Mouse (Mus musculus) heart, postnatal 25 days (tissue): ENCODE measurements at regions not wholly inside any gene's neighbourhood (a gene's known extent, or its start where the extent isn't known, plus 50 kb on each side); places are given as distances from the start of the nearest gene placed in this dataset.

Experiments used
- DNase-seq: peaks from one replicate; pipeline ENCODE4 v3.0.0; 2022; ENCODE audit warnings: low spot score
- intact Hi-C: fragments of 180-260 bp; cut with DNase I; formaldehyde crosslinking; loops from one replicate; pipeline ENCODE4 v1.15.1; 2025

- peak; percentile 16 for DNase-seq
- intact Hi-C loops, result loop anchor here (5.0 to 10.0 kb wide), 2 partner anchors 87 to 170 kb away; partner anchors contain the start of genes Mmp17 and Sfswap
Measured at GRCm38 (mm10) chr5:129414960-129415706, 85.9 kb upstream of the Sfswap start.

GRCm38 (mm10) chr5:129416425-129416824 lies 84.6 kb upstream of the Sfswap start:
- no peak for DNase-seq
- intact Hi-C loops, result loop anchor here (5.0 to 10.0 kb wide), 2 partner anchors 86 to 168 kb away; partner anchors contain the start of genes Mmp17 and Sfswap

DNA sequence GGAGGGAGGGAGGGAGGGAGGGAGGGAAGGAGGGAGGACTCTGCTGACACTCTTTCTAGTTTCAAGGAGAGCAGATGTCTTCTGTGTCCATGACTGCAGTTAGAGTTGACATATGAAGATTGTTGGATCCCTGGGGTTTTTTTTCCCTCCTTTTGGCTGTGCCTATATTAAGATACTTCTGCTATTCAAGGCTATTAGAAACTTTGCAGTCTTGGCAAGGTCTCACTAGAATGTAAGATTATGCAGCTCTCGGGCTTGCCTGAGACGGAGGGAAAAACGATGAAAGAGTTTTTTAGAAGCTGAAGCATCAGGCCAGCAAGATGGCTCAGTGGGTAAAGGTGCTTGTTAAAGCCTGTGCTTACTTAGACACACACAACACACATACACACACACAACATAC lies 83.5 kb upstream of the Sfswap start:
- no peak for DNase-seq
- intact Hi-C loops, result loop anchor here (5.0 to 10.0 kb wide), 2 partner anchors 85 to 167 kb away; partner anchors contain the start of genes Mmp17 and Sfswap

DNA sequence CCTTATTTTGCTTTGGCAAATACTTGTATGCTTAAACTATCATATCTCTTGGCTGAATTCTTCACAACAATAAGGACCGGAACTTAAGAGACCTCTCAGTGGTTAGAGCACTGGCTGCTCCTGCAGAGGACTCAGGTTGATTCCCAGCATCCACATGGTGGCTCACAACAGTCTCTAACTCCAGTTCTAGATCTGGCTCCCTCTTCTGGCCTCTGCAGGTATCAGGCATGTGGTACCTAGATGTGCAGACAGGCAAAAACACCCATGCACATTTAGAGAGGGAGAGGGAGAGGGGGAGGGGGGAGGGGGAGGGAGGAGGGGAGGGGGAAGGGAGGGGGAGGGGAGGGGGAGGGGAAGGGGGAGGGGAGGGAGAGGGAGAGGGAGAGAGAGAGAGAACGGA lies 80.0 kb upstream of the Sfswap start:
- intact Hi-C loops, result no loop called here
- DNase-seq, result no peak

DNA sequence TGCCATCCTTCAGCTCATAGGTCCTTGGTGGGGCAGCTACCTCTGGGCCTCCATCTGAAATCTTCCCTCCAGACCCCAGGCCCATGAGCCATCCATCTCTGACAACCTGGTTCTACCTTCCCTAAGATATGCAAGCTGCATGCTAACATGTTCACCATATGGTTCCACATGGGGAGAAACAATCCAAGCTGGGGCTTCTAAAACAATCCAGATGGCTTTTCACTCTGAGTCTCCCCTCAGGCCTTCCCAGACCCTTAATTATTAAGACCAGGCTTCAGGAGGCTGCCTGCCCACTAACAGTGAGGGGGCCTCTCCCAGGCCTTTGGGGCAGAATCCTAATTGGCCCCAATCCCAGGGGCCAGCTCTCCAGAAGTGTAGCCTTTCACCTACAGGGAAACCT lies 71.1 kb upstream of the Sfswap start:
- DNase-seq, result no peak
- intact Hi-C loops, result no loop called here

GRCm38 (mm10) chr5:129430330-129430729 lies 70.7 kb upstream of the Sfswap start:
- no peak for DNase-seq
- intact Hi-C loops, result no loop called here

DNA sequence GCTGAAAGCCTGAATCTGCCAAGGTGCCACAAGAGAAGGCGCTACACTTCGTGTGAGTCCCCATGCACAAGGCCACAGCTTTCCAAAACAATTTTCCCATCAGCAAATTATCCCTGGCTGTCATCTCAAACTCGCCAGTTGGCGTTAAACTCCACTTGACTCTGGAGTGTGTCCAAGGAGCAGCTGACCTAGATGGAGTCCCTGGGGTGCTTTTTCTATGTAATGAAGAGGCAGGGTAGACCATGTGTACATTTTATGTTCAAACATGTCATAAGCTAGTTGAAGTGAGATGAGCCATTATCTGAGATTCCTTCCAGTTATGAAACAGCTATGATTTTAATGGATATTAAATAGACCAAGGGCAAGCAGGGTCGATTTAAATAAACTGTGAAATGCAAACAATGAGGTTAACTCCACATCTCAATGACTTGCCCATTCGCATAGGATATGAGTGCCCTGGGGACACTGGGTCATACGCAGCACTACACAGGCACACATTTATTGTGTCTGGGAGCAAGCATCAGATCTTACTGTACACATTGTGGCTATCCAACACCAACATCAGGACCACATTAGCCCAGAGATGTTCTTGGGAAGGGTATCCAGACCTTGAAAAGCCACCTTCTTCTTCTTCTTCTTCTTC lies 51.0 kb upstream of the Sfswap start:
- no peak for DNase-seq
- intact Hi-C loops, result no loop called here
